Mouse (Mus musculus) olfactory bulb, adult 2 months (tissue): Measurements from ENCODE around the gene Defb36.

Experiments used
- CTCF ChIP-seq: fragments of 200-500 bp; IDR thresholded peaks from 2 replicates; pipeline ENCODE4 v1.5.1; 2012; ENCODE audit warnings: low read depth, mild to moderate bottlenecking, low read length, moderate library complexity; ENCODE audit not compliant: insufficient read depth
- POLR2A ChIP-seq: fragments of 200-500 bp; IDR thresholded peaks from 2 replicates; pipeline ENCODE4 v1.6.1; 2012; ENCODE audit warnings: mild to moderate bottlenecking, low read depth, low read length, moderate library complexity; ENCODE audit not compliant: insufficient read depth

- TF ChIP-seq CTCF (no peak), POLR2A (no peak)
Measured at GRCm38 (mm10) chr2:152634311-152634710, 30.2 kb downstream of the Defb36 start.
